Mouse (Mus musculus) right cerebral cortex, postnatal 25 days (tissue): ENCODE measurements around the gene C2.

Experiments used
- DNase-seq: peaks from one replicate; pipeline ENCODE4 v3.0.0; 2022

C2 gene

GRCm38 (mm10) chr17:34813747-34814146, 84.3 kb downstream of the C2 start:
- peak; percentile 26 for DNase-seq
